Mouse (Mus musculus) CD4-positive, CD25-positive, alpha-beta regulatory T cell, adult 2 months (primary cell): ENCODE measurements around the gene Atxn3.
A peak's percentile ranks its signal among the peaks of the same experiment; 100 is the strongest.

Source experiments
- DNase-seq: peaks from one replicate; pipeline ENCODE4 v3.0.0-alpha.2; 2012; ENCODE audit warnings: low read depth, low spot score

The Atxn3 gene

DNA sequence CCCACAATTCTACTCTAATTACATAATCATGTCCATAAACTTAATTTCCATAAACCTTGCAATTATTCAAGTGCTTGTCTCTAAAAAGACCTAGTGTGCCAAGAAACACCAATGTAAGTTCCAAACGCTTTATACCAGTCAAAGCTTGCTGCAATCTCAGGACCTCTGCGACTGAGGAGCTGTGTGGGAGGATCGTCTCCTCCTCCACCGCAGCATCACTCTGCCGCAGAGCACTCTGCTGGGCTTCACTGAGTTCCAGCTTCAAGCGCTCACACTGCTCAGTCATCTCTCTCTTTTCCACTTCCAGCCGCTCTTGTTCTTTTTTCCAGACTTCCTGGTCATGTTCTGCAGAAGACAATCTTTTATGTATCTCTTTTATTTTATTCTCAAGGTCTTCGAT, 64.8 kb downstream of the Atxn3 start:
- DNase-seq, result no peak

DNA sequence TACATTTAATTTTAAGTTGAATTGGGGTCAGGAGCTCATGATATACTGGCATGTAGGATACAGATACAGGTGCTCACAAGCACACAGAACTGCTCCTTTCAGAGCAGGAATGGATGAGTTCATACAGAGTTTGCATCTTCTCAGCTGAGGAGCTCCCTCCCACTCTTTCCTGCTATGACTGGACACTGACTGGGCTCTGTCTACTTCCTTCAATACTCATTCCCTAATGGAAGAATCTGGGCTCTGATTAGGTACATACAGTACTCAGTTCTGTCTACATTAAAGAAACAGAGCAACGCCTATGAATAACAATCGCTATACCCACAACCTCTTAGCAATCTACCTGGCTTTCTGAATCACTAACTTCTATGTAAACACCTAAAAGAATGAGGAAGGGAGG, 65.2 kb downstream of the Atxn3 start:
- no peak for DNase-seq

DNA sequence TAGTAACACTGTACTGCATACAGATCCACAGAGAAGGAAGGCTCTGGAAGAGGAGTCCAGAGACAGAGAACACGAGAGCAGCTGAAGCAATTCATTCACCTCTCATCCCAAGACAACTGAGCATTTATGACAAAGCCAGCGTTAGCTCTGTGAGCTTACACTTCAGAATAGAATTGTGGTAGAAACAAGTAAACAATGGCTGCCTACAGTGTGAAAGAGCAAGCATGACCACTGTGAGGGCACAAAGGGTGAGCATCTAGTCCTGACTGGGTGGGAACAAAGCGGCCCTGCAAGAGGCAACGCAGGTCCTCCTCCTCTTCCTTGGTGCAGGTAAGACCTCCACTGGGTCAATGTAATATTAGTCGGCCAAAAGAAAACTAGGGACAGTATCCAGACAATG, 67.0 kb downstream of the Atxn3 start:
- no peak for DNase-seq

DNA sequence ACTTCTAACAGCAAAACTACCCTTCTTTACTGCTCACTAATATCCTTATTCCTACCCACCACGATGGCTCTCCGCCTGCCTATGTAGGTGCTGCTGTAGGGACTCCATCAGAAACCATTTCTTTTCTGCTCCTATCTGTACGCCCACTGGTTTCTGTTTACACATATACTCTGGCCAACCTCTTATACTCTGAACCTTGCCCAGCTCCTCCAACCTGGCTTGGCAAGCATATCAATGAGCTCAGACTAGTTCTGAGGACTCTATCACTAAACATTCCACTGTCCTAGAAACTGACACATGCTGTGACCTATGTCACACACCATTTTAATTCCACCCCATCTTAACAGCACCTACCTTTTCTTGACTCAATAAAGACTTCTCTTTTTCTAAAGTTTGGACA, 68.7 kb downstream of the Atxn3 start:
- DNase-seq, result no peak

DNA sequence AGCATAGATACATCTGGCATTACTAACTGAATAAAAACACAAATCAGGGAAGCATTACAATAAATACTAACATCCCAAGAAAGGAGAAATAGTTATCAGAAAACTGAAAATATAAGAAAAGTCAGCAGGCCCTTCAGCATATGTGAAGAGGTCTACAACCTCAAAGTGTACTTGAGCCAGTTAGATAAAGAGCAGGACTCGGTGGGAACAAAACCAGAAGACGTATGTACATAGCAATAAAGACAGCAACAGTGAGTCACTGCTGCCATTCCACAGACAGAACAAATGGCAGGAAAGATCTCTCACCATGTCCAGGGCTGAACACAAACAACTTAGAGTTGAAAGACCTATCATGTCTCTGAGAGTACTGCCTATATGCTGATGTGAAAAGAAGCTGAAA, 69.7 kb downstream of the Atxn3 start:
- no peak for DNase-seq

DNA sequence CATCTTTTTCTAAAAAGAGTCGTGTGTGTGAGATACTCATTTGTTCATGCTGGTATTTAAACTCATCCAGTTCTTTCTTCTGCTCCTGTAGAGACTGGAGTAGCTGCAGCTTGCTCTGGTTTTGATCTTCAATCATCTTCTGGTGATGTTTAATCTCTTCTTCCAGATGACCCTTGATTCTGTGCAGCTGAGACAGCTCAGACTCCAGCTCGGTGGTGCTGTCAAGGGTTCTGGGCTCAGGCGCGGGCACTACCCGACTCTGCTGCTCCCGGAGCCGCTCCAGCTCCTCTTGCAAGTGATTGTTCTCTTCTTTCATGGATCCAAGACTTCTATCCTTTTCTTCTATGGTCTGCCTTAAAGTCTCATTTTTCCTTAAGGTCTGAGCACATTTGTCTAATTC, 73.1 kb downstream of the Atxn3 start:
- DNase-seq, result no peak

DNA sequence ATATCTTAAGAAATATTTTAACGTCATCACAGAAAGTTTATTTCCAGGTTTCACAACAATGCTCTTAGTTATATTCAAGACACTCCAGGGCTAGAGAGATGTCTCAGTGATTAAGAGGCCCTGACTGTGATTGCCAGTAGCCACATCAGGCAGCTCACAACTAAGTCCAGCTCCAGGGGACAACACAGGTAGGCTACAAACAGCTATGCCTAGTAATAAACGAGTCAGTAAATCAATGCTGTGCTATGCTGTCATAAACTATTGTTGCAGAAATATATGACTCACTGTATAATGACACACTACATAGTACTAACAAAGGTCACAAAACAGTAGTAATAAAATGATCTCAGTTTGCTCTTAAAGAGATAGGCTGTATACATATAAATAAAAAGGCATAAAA, 81.7 kb downstream of the Atxn3 start:
- DNase-seq, result no peak

DNA sequence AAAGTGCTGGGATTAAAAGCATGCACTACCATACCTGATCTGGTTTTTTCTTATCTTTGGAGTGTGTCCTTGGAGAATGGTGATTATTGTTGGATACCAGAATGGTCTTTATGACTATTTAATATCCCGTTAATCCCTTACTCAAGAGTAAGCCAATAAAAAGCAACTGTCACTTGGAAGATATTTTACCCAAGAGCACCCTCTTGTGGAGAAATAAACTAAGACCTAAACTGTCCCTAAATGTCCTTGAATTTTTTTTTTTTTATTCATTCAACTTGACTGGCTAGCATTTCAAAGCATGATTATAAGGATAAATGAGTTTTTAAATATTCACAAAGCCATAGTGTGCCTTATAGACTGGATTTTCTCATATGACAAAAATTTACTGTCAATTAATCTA, 82.9 kb downstream of the Atxn3 start:
- DNase-seq, result peak; percentile 53
